Mouse (Mus musculus) neural tube, embryonic 12.5 days (tissue): ENCODE results near the gene Morn5. TPM values are rescaled to one million over a fixed set of nuclear protein-coding genes. Genes with fewer than 3 reads are reported as not detected.
A peak's percentile ranks its signal among the peaks of the same experiment; 100 is the strongest.

Source experiments
- ATAC-seq: fragments of 200-750 bp; cut with Nextera tagmentation; 2 replicates; pipeline ENCODE4 v1.8.0; 2017; ENCODE audit warnings: low read depth, mild to moderate bottlenecking, moderate TSS enrichment, moderate library complexity; ENCODE audit not compliant: low FRiP score
- H3K27ac ChIP-seq: fragments of 300-500 bp; sonication (generic); 2 replicates; pipeline ENCODE4 v1.5.1; 2016
- H3K27me3 ChIP-seq: fragments of 300-500 bp; sonication (generic); replicated peaks from 2 replicates; pipeline ENCODE4 v1.6.1; 2016; ENCODE audit warnings: mild to moderate bottlenecking
- H3K36me3 ChIP-seq: fragments of 300-500 bp; sonication (generic); 2 replicates; pipeline ENCODE4 v1.6.1; 2016; ENCODE audit warnings: mild to moderate bottlenecking
- H3K4me1 ChIP-seq: fragments of 300-500 bp; sonication (generic); 2 replicates; pipeline ENCODE4 v1.6.1; 2016
- H3K4me2 ChIP-seq: fragments of 300-500 bp; sonication (generic); replicated peaks from 2 replicates; pipeline ENCODE4 v1.6.1; 2016; ENCODE audit warnings: mild to moderate bottlenecking
- H3K4me3 ChIP-seq: fragments of 300-500 bp; sonication (generic); 2 replicates; pipeline ENCODE4 v1.5.1; 2016
- H3K9ac ChIP-seq: fragments of 300-500 bp; sonication (generic); 2 replicates; pipeline ENCODE4 v1.6.1; 2016; ENCODE audit warnings: mild to moderate bottlenecking
- H3K9me3 ChIP-seq: fragments of 300-500 bp; sonication (generic); 2 replicates; pipeline ENCODE4 v1.6.1; 2016; ENCODE audit warnings: mild to moderate bottlenecking
- WGBS: fragments of 180-500 bp; shearing (Covaris S2); methylation state at CpG from one replicate; pipeline ENCODE4 v1.1.7; 2016; 5-methylcytosine and 5-hydroxymethylcytosine counted together
- polyA plus RNA-seq: library from polyadenylated mRNA; unstranded; fragments of >200 nt; fragmentation: Nextera tagmentation; extraction: Ambion mirVana; gene quantifications from 2 replicates; pipeline ENCODE4 v1.2.1, GENCODE M21; 2016

The Morn5 gene
- polyA plus RNA-seq, 1 experiment from 2014 or later, result 0.48 TPM

GRCm38 (mm10) chr2:36075210-36075609 lies 26.0 kb downstream of the Morn5 start:
- no peak for ATAC-seq
- H3K9me3 ChIP-seq, result no peaks in the 10 kb centered on the region
- peaks cover 10% of the 10 kb centered on the region for H3K4me1 ChIP-seq
- no peak overlapping the region for H3K4me2 ChIP-seq
- H3K4me3 ChIP-seq, result no peak overlapping the region
- no peak overlapping the region for H3K27ac ChIP-seq
- peaks cover 3% of the 10 kb centered on the region; the same call in 1 of the 2 replicates for H3K27me3 ChIP-seq
- WGBS, result 88% methylated on average over 5 of the region's 5 CpGs
- H3K36me3 ChIP-seq, result no peaks in the 10 kb centered on the region
- no peak overlapping the region for H3K9ac ChIP-seq

GRCm38 (mm10) chr2:36077160-36077761 lies 28.0 kb downstream of the Morn5 start:
- Histone ChIP-seq H3K4me1 (peaks cover 10% of the 10 kb centered on the region), H3K27ac (no peak overlapping the region), H3K9ac (no peak overlapping the region; the same call in 1 of the 2 replicates), H3K36me3 (no peaks in the 10 kb centered on the region), H3K4me2 (peak overlapping the region; percentile 40), H3K4me3 (0 out of 2 replicates have a peak overlapping the region, but pooled peaks have one; percentile 1), H3K27me3 (peaks cover 3% of the 10 kb centered on the region; the same call in 1 of the 2 replicates), H3K9me3 (no peaks in the 10 kb centered on the region)
- peak; percentile 57; the same call in 1 of the 2 replicates for ATAC-seq
- WGBS, result 8% methylated on average over 11 of the region's 11 CpGs

GRCm38 (mm10) chr2:36081446-36081845 lies 32.2 kb downstream of the Morn5 start:
- Histone ChIP-seq H3K4me3 (no peak overlapping the region), H3K9me3 (no peaks in the 10 kb centered on the region), H3K4me2 (no peak overlapping the region), H3K27ac (no peak overlapping the region), H3K27me3 (peaks cover 7% of the 10 kb centered on the region), H3K36me3 (no peaks in the 10 kb centered on the region), H3K9ac (no peak overlapping the region), H3K4me1 (peaks cover 10% of the 10 kb centered on the region)
- WGBS, result 37% methylated on average over 9 of the region's 9 CpGs
- no peak for ATAC-seq

GRCm38 (mm10) chr2:36082802-36083580 lies 33.7 kb downstream of the Morn5 start:
- Histone ChIP-seq H3K27me3 (peaks cover 18% of the 10 kb centered on the region), H3K9ac (no peak overlapping the region), H3K4me3 (no peak overlapping the region), H3K4me1 (no peaks in the 10 kb centered on the region), H3K4me2 (no peak overlapping the region), H3K36me3 (no peaks in the 10 kb centered on the region), H3K9me3 (no peaks in the 10 kb centered on the region), H3K27ac (no peak overlapping the region)
- no peak for ATAC-seq
- 77% methylated on average over 9 of the region's 9 CpGs for WGBS

GRCm38 (mm10) chr2:36085041-36085440 lies 35.8 kb downstream of the Morn5 start:
- WGBS, result 83% methylated on average over 1 of the region's 1 CpGs
- Histone ChIP-seq H3K9ac (no peak overlapping the region), H3K4me2 (no peak overlapping the region), H3K36me3 (no peaks in the 10 kb centered on the region), H3K9me3 (no peaks in the 10 kb centered on the region), H3K4me3 (no peak overlapping the region), H3K27ac (no peak overlapping the region), H3K27me3 (peaks cover 38% of the 10 kb centered on the region), H3K4me1 (no peaks in the 10 kb centered on the region)
- ATAC-seq, result no peak

GRCm38 (mm10) chr2:36089190-36089589 lies 39.9 kb downstream of the Morn5 start:
- 37% methylated on average over 3 of the region's 3 CpGs for WGBS

GRCm38 (mm10) chr2:36090853-36091741 lies 41.8 kb downstream of the Morn5 start:
- H3K36me3 ChIP-seq, result no peaks in the 10 kb centered on the region
- peaks cover 12% of the 10 kb centered on the region for H3K4me1 ChIP-seq
- peak overlapping the region; percentile 71 for H3K4me2 ChIP-seq
- H3K27me3 ChIP-seq, result peaks cover 98% of the 10 kb centered on the region
- no peak overlapping the region for H3K27ac ChIP-seq
- H3K9ac ChIP-seq, result 0 out of 2 replicates have a peak overlapping the region, but pooled peaks have one; percentile 21
- peak overlapping the region; percentile 37 for H3K4me3 ChIP-seq
- ATAC-seq, result peak; percentile 85
- WGBS, result 1% methylated on average over 70 of the region's 70 CpGs
- H3K9me3 ChIP-seq, result no peaks in the 10 kb centered on the region

More at GRCm38 (mm10) chr2:36089190-36089589, 39.9 kb downstream of the Morn5 start:
- peaks cover 12% of the 10 kb centered on the region for H3K4me1 ChIP-seq
- no peak overlapping the region for H3K9ac ChIP-seq
- no peak overlapping the region for H3K4me3 ChIP-seq
- no peak for ATAC-seq
- peaks cover 80% of the 10 kb centered on the region for H3K27me3 ChIP-seq
- H3K4me2 ChIP-seq, result no peak overlapping the region
- H3K36me3 ChIP-seq, result no peaks in the 10 kb centered on the region
- no peaks in the 10 kb centered on the region for H3K9me3 ChIP-seq
- no peak overlapping the region for H3K27ac ChIP-seq

- ATAC-seq, result no peak
These were observed 43.5 kb downstream of the Morn5 start for GRCm38 (mm10) chr2:36092748-36093147.

GRCm38 (mm10) chr2:36093301-36093700 lies 44.0 kb downstream of the Morn5 start:
- no peaks in the 10 kb centered on the region for H3K36me3 ChIP-seq
- H3K4me2 ChIP-seq, result no peak overlapping the region
- H3K27ac ChIP-seq, result no peak overlapping the region
- no peak overlapping the region for H3K9ac ChIP-seq
- peaks cover 12% of the 10 kb centered on the region for H3K4me1 ChIP-seq
- no peak overlapping the region for H3K4me3 ChIP-seq
- ATAC-seq, result no peak
- H3K27me3 ChIP-seq, result peaks cover 100% of the 10 kb centered on the region
- 12% methylated on average over 7 of the region's 7 CpGs for WGBS
- no peaks in the 10 kb centered on the region for H3K9me3 ChIP-seq

More at GRCm38 (mm10) chr2:36092748-36093147, 43.5 kb downstream of the Morn5 start:
- Histone ChIP-seq H3K4me3 (no peak overlapping the region), H3K4me2 (no peak overlapping the region), H3K27me3 (peaks cover 98% of the 10 kb centered on the region), H3K36me3 (no peaks in the 10 kb centered on the region), H3K9ac (no peak overlapping the region), H3K4me1 (peaks cover 12% of the 10 kb centered on the region), H3K27ac (no peak overlapping the region), H3K9me3 (no peaks in the 10 kb centered on the region)
- WGBS, result 3% methylated on average over 4 of the region's 4 CpGs

GRCm38 (mm10) chr2:36093914-36094475 lies 44.7 kb downstream of the Morn5 start:
- no peaks in the 10 kb centered on the region for H3K36me3 ChIP-seq
- H3K4me1 ChIP-seq, result peaks cover 12% of the 10 kb centered on the region
- no peak overlapping the region for H3K4me2 ChIP-seq
- H3K4me3 ChIP-seq, result no peak overlapping the region
- H3K27me3 ChIP-seq, result peaks cover 100% of the 10 kb centered on the region
- H3K9me3 ChIP-seq, result no peaks in the 10 kb centered on the region
- no peak for ATAC-seq
- no peak overlapping the region for H3K27ac ChIP-seq
- H3K9ac ChIP-seq, result no peak overlapping the region
- WGBS, result 3% methylated on average over 31 of the region's 31 CpGs

GRCm38 (mm10) chr2:36097129-36097815 lies 48.0 kb downstream of the Morn5 start:
- Histone ChIP-seq H3K4me2 (no peak overlapping the region), H3K9me3 (no peaks in the 10 kb centered on the region), H3K4me3 (no peak overlapping the region), H3K9ac (no peak overlapping the region), H3K4me1 (0 out of 2 replicates have a peak, but pooled peaks cover 5% of the 10 kb centered on the region), H3K27me3 (peaks cover 100% of the 10 kb centered on the region), H3K36me3 (no peaks in the 10 kb centered on the region), H3K27ac (no peak overlapping the region)
- ATAC-seq, result no peak
- WGBS, result 3% methylated on average over 18 of the region's 18 CpGs
